Mouse (Mus musculus) E14TG2a.4 (cell line): ENCODE data around the gene Stag1.

Experiments used
- CTCF ChIP-seq: conservative IDR thresholded peaks from 2 replicates; pipeline ENCODE4 v1.5.1; 2014; ENCODE audit warnings: low read length
- NANOG ChIP-seq: IDR thresholded peaks from 2 replicates; pipeline ENCODE4 v1.6.1; 2014; ENCODE audit warnings: borderline replicate concordance, low read length, mixed read lengths
- POU5F1 ChIP-seq: IDR thresholded peaks from 2 replicates; pipeline ENCODE4 v1.6.1; 2014; ENCODE audit warnings: low read length, borderline replicate concordance

GRCm38 (mm10) chr9:100992191-100992590 lies 394.6 kb downstream of the Stag1 start:
- TF ChIP-seq CTCF = no peak
- TF ChIP-seq NANOG = no peak
- no peak for TF ChIP-seq POU5F1
